Mouse (Mus musculus) activated CD4-positive, CD25-positive, alpha-beta regulatory T cell, adult 4 months (primary cell): ENCODE data around the gene Gm49403. TPM values are rescaled to one million over a fixed set of nuclear protein-coding genes. Genes with fewer than 3 reads are reported as not detected.

Experiments used
- ATAC-seq: one replicate; pipeline ENCODE4 v1.8.0; 2017
- polyA plus RNA-seq, 2 experiments: library from polyadenylated mRNA; unstranded; fragments of 100-300 nt; shearing (Covaris generic); gene quantifications; one replicate each; pipeline ENCODE4 v1.2.1; 2017

Gene Gm49403
- polyA plus RNA-seq, 2 experiments from 2014 or later = not detected

- no peak for ATAC-seq
Observed at GRCm38 (mm10) chr19:8919684-8920072, 35.9 kb downstream of the Gm49403 start.

GRCm38 (mm10) chr19:8920073-8920736, 36.5 kb downstream of the Gm49403 start, which contains the start of gene B3gat3:
TSS of gene B3gat3 (plus strand) at chr19:8920374.
- peak; percentile 61 for ATAC-seq

- peak; percentile 19 for ATAC-seq
Observed at GRCm38 (mm10) chr19:8920836-8921291, 37.1 kb downstream of the Gm49403 start.

- ATAC-seq = no peak
Observed at GRCm38 (mm10) chr19:8921741-8922140, 38.0 kb downstream of the Gm49403 start.

GRCm38 (mm10) chr19:8926766-8927165, 43.0 kb downstream of the Gm49403 start:
- ATAC-seq = peak; percentile 30

GRCm38 (mm10) chr19:8927891-8928525, 44.3 kb downstream of the Gm49403 start:
- ATAC-seq = no peak

GRCm38 (mm10) chr19:8928689-8929223, 45.0 kb downstream of the Gm49403 start:
- ATAC-seq = no peak

- peak; percentile 71 for ATAC-seq
Observed at GRCm38 (mm10) chr19:8929224-8930088, 45.7 kb downstream of the Gm49403 start, which contains the start of the genes Rom1 and Eml3. TSS of gene Rom1 (minus strand) at chr19:8929356. TSS of gene Eml3 (plus strand) at chr19:8929552.

GRCm38 (mm10) chr19:8930117-8930516, 46.4 kb downstream of the Gm49403 start:
- ATAC-seq = no peak

- no peak for ATAC-seq
Observed at GRCm38 (mm10) chr19:8930771-8931170, 47.0 kb downstream of the Gm49403 start.

- no peak for ATAC-seq
Observed at GRCm38 (mm10) chr19:8936736-8937135, 53.0 kb downstream of the Gm49403 start.

Other genes starting within 250 kb of the Gm49403 start
- gene Chrm1, start 220.1 kb upstream of the Gm49403 start, polyA plus RNA-seq = not detected
- 10 to 100 TPM; 60.3 to 69.3 TPM for gene Slc3a2, start 160.6 kb upstream of the Gm49403 start, polyA plus RNA-seq
- 10 to 100 TPM; 43.3 to 70.5 TPM for gene Wdr74, start 148.1 kb upstream of the Gm49403 start, polyA plus RNA-seq
- gene 1700092M07Rik, start 143.2 kb upstream of the Gm49403 start, polyA plus RNA-seq = not detected
- gene Stx5a, start 142.5 kb upstream of the Gm49403 start, polyA plus RNA-seq = 100 to 1,000 TPM; 109 to 113 TPM
- 100 to 1,000 TPM; 126 to 163 TPM for gene Nxf1, start 126.9 kb upstream of the Gm49403 start, polyA plus RNA-seq
- 100 to 1,000 TPM; 115 to 137 TPM for gene Tmem223, start 112.9 kb upstream of the Gm49403 start, polyA plus RNA-seq
- 100 to 1,000 TPM in 1 of 2 experiments, 10 to 100 TPM in 1; 98.5 to 110 TPM for gene Tmem179b, start 109.5 kb upstream of the Gm49403 start, polyA plus RNA-seq
- gene Taf6l, start 97.5 kb upstream of the Gm49403 start, polyA plus RNA-seq = 1 to 10 TPM; 3.5 to 6.9 TPM
- gene Polr2g, start 85.4 kb upstream of the Gm49403 start, polyA plus RNA-seq = 100 to 1,000 TPM; 171 to 186 TPM
- 1 to 10 TPM; 2.1 TPM for gene Zbtb3, start 81.4 kb upstream of the Gm49403 start, polyA plus RNA-seq
- gene Ttc9c, start 64.6 kb upstream of the Gm49403 start, polyA plus RNA-seq = 10 to 100 TPM; 39.9 to 43.8 TPM
- 1 to 10 TPM; 6.0 to 6.1 TPM for gene Hnrnpul2, start 63.9 kb upstream of the Gm49403 start, polyA plus RNA-seq
- not detected for gene AC129217.1, start 54.2 kb upstream of the Gm49403 start, polyA plus RNA-seq
- gene Bscl2, start 46.5 kb upstream of the Gm49403 start, polyA plus RNA-seq = 100 to 1,000 TPM in 1 of 2 experiments, 10 to 100 TPM in 1; 93.4 to 102 TPM
- gene Gng3, start 44.7 kb upstream of the Gm49403 start, polyA plus RNA-seq = 1 to 10 TPM in 1 of 2 experiments, under 1 TPM in 1; 0.42 to 1.2 TPM
- gene Lrrn4cl, start 33.2 kb upstream of the Gm49403 start, polyA plus RNA-seq = not detected
- gene Ubxn1, start 12.4 kb upstream of the Gm49403 start, polyA plus RNA-seq = 10 to 100 TPM; 62.6 to 75.9 TPM
- 10 to 100 TPM; 85.8 to 90.4 TPM for gene Uqcc3, start 3.0 kb upstream of the Gm49403 start, polyA plus RNA-seq
- 10 to 100 TPM; 63.2 to 70.9 TPM for gene Lbhd1, start 198 bp upstream of the Gm49403 start, polyA plus RNA-seq
- 100 to 1,000 TPM; 112 to 130 TPM for gene 1810009A15Rik, start 4.9 kb downstream of the Gm49403 start, polyA plus RNA-seq
- gene Gm49416, start 5.0 kb downstream of the Gm49403 start, polyA plus RNA-seq = 1 to 10 TPM in 1 of 2 experiments, not detected in 1; 1.5 TPM
- gene Ints5, start 9.1 kb downstream of the Gm49403 start, polyA plus RNA-seq = 10 to 100 TPM in 1 of 2 experiments, 1 to 10 TPM in 1; 8.9 to 12.2 TPM
- gene Ganab, start 14.1 kb downstream of the Gm49403 start, polyA plus RNA-seq = 10 to 100 TPM; 40.0 to 57.3 TPM
- 10 to 100 TPM; 16.3 to 18.6 TPM for gene B3gat3, start 36.4 kb downstream of the Gm49403 start, polyA plus RNA-seq
- 10 to 100 TPM in 1 of 2 experiments, 1 to 10 TPM in 1; 7.7 to 11.6 TPM for gene Rom1, start 45.4 kb downstream of the Gm49403 start, polyA plus RNA-seq
- 10 to 100 TPM; 20.4 to 25.1 TPM for gene Eml3, start 45.6 kb downstream of the Gm49403 start, polyA plus RNA-seq
- 100 to 1,000 TPM in 1 of 2 experiments, 10 to 100 TPM in 1; 58.5 to 101 TPM for gene Mta2, start 57.9 kb downstream of the Gm49403 start, polyA plus RNA-seq
- gene Tut1, start 69.9 kb downstream of the Gm49403 start, polyA plus RNA-seq = 10 to 100 TPM; 21.3 to 25.1 TPM
- 100 to 1,000 TPM; 589 to 842 TPM for gene Eef1g, start 83.1 kb downstream of the Gm49403 start, polyA plus RNA-seq
- gene Ahnak, start 105.4 kb downstream of the Gm49403 start, polyA plus RNA-seq = 10 to 100 TPM; 47.2 to 60.1 TPM
- not detected for gene Scgb1a1, start 204.0 kb downstream of the Gm49403 start, polyA plus RNA-seq